Comparison of ENCODE assay signal across 8 mouse cellular contexts in genomic region chr5:22327170-22327569, GRCm38 (mm10). TPM values are rescaled to one million over a fixed set of nuclear protein-coding genes. Genes with fewer than 3 reads are reported as not detected.
DNase-seq lines count a peak whose midpoint lies in the region; ATAC-seq lines count a peak whose summit lies in the region.

No protein-coding gene starts in this region.

- no peak overlapping the region for H3K9ac ChIP-seq in heart, embryonic 12.5 days

- no peak overlapping the region for H3K4me2 ChIP-seq in heart, embryonic 12.5 days

- H3K36me3 ChIP-seq in heart, embryonic 12.5 days: no peaks in the 10 kb centered on the region

- 82% methylated on average over 3 of the region's 3 CpGs for WGBS in heart, embryonic 12.5 days

- ATAC-seq in heart, embryonic 12.5 days (ENCODE audit: insufficient number of reproducible peaks, low FRiP score): no peak

- DNase-seq in heart, adult 11 months: peak; percentile 80
- DNase-seq in right cerebral cortex, postnatal 4 days: peak; percentile 63
- no peak for DNase-seq in right cerebral cortex, adult 2 months (ENCODE audit: low spot score in 2 of 2)
- peak; percentile 52 for DNase-seq in embryo, embryonic 10.5 days (ENCODE audit: low spot score)
- DNase-seq in lung, postnatal 10 days: peak; percentile 8
- DNase-seq in c-Kit-positive CD71-positive TER-119-positive erythroid progenitor cells, embryonic 14.5 days (ENCODE audit: low spot score): no peak
- DNase-seq in Muller cell, postnatal 12 days (ENCODE audit: inconsistent ontology term): no peak

- no peaks in the 10 kb centered on the region for H3K9me3 ChIP-seq in heart, embryonic 12.5 days (replicated peaks)

- peaks cover 8% of the 10 kb centered on the region; the same call in 1 of the 2 replicates for H3K4me1 ChIP-seq in heart, embryonic 12.5 days (replicated peaks)

- H3K4me3 ChIP-seq in heart, embryonic 12.5 days: no peak overlapping the region

- H3K27ac ChIP-seq in heart, embryonic 12.5 days (ENCODE audit: poor library complexity, severe bottlenecking): no peak overlapping the region

- no peaks in the 10 kb centered on the region for H3K27me3 ChIP-seq in heart, embryonic 12.5 days (replicated peaks)

RNA-seq across cellular contexts. Expression of gene Reln, which starts 17.3 kb away (rescaled TPM):
- 4.6 TPM in 2 replicates for polyA plus RNA-seq in heart, embryonic 12.5 days (2016; fragmentation: Nextera tagmentation; extraction: Ambion mirVana)

Comparison
In these comparisons a context has a peak if more than half of its experiments do, and no peak if none do; other contexts are left out.
1. DNase-seq: peak in heart, adult 11 months (single experiment), right cerebral cortex, postnatal 4 days (single experiment), embryo, embryonic 10.5 days (single experiment) and lung, postnatal 10 days (single experiment); none in right cerebral cortex, adult 2 months (0 of 2), c-Kit-positive CD71-positive TER-119-positive erythroid progenitor cells, embryonic 14.5 days (single experiment) and Muller cell, postnatal 12 days (single experiment).